Mouse (Mus musculus) adrenal gland, postnatal 36 days (tissue): ENCODE data around the gene Trim16. TPM values are rescaled to one million over a fixed set of nuclear protein-coding genes. Genes with fewer than 3 reads are reported as not detected.

Experiments
- DNase-seq, 2 experiments: peaks; one replicate each; pipeline ENCODE4 v3.0.0; 2021; ENCODE audit warnings: mixed read lengths in 1 of 2
- long read RNA-seq, 2 experiments: library from polyadenylated mRNA; stranded (forward); transcript quantifications; one replicate each; pipeline ENCODE4 v2.0.0; 2021; ENCODE audit warnings: borderline sequencing depth in 2 of 2
- total RNA-seq, 2 experiments: library from RNA; stranded (reverse); gene quantifications; 2 replicates each; pipeline ENCODE4 v1.2.3; 2021

The Trim16 gene
- total RNA-seq = 1 to 10 TPM; 5.8 to 6.6 TPM
- long read RNA-seq, experiment 1, transcript Trim16-201 (6 exons, 3,906 nt) = major isoform, 5 of 9 reads
- long read RNA-seq, experiment 1, partial matches to known transcripts = 0 of 9 reads
- long read RNA-seq, experiment 1, other reads (novel, unspliced or antisense) = 4 of 9 reads
- long read RNA-seq, experiment 2, transcript Trim16-201 (6 exons, 3,906 nt) = major isoform, 7 of 9 reads
- long read RNA-seq, experiment 2, partial matches to known transcripts = 0 of 9 reads
- long read RNA-seq, experiment 2, other reads (novel, unspliced or antisense) = 1 of 9 reads

DNA sequence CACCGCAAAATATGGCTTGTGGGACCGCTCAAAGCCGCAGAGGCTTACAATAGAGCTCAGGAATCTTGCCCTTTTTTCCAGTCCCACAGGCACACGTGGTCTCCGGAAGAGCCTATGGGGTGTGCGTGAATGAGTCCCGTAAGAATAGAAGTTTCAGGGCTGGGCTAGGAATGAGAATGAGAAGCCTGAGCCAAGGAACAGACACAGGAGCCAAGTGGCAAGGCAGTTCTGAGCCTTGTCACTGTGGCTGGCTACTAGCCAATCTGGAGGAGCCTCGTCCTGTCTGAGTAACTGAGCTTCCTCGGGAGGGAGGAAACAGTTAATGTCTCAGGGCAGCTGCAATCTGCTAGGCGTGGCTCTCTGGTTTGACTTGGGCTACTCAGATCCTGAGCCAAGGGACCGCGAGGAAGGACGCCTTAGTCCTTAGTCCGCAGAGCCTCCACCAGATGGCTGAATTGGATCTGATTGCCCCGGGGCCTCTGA is at the start of gene Trim16:
TSS of gene Trim16 (plus strand) at position 173 of the 483 bp plus-strand sequence.
- DNase-seq = peak; percentile 73 to 80

DNA sequence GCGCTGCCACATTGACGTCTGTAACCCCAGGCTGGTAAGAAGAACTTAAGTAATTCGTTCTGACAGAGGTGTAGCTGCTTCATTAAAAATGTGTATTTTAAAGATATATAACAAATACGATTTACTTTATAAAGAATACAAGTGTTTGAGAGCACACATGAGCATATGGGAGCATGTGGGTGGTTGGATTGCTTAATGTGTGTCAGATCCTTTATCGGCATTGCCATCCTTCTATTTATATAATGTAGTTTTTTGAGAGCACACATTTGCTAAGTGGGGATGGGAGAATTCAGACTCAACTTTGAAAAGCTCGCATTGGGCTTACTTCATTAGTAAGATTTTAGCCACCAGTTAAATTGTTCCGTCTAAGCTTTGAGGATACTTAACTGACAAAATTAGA is 43.5 kb upstream of the Trim16 start:
- no peak for DNase-seq

DNA sequence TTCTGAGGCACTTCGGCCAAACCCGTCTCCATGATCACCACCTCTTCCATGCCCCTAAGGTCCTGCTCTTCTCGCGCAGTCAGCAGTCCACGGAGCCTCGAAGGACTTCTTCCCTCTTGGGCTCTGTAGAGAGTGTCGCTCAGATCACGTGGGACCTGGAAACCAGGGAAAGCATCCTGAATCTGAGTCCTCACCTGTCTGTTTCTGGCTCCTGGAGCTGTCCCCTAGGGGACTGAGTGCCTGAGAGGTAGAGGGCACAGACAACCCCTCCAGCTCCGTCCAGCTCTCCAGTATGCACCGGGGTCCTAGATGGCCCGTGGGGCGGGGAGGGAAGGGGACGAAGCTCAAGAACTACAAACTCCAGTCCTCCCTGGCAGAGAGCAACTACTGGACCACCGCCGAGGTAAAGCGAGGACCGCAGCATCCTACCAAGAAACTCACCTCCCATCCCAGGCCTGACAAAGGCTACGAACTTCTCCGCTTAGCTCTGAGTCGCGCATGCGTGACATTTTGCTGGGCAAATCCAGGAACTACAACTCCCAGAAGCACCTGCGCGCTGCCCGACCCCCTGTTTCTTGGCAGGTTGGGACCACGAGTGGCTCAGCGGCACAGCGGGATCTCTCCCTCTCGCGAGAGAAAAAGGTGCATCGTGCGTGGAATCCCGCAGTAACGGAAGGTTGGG is 31.0 kb upstream of the Trim16 start, which contains the start of gene Zfp286:
TSS of gene Zfp286 (minus strand) at position 528 of the 682 bp plus-strand sequence.
- DNase-seq = peak; percentile 77 to 88

GRCm38 (mm10) chr11:62789617-62789936 is 30.5 kb upstream of the Trim16 start:
- DNase-seq = no peak

GRCm38 (mm10) chr11:62804119-62804518 is 15.9 kb upstream of the Trim16 start:
- DNase-seq = no peak

DNA sequence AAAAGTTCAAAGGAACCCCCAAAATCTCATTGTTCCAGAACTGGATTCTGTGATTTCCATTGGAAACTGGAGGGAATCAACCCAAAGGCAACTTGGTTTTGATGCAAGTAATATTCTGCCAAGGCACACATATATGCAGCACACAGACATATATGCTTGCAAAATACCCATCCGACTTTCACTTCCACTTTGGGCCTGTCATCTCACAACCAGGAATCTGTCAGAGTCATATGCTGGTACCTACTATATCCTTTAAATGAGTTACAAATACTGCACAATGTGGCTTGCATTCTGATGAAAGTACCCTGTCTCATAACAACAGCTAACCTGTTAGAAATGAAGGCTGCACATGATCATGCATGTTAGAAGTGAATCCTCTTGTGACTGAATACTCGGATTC is 12.1 kb upstream of the Trim16 start:
- DNase-seq = no peak

- peak in 1 of 2 experiments; percentile 16 for DNase-seq
Measured at GRCm38 (mm10) chr11:62809201-62809600, 10.8 kb upstream of the Trim16 start.

GRCm38 (mm10) chr11:62812268-62812667 is 7.8 kb upstream of the Trim16 start:
- no peak for DNase-seq

- no peak for DNase-seq
Measured at GRCm38 (mm10) chr11:62813497-62813896, 6.5 kb upstream of the Trim16 start.

DNA sequence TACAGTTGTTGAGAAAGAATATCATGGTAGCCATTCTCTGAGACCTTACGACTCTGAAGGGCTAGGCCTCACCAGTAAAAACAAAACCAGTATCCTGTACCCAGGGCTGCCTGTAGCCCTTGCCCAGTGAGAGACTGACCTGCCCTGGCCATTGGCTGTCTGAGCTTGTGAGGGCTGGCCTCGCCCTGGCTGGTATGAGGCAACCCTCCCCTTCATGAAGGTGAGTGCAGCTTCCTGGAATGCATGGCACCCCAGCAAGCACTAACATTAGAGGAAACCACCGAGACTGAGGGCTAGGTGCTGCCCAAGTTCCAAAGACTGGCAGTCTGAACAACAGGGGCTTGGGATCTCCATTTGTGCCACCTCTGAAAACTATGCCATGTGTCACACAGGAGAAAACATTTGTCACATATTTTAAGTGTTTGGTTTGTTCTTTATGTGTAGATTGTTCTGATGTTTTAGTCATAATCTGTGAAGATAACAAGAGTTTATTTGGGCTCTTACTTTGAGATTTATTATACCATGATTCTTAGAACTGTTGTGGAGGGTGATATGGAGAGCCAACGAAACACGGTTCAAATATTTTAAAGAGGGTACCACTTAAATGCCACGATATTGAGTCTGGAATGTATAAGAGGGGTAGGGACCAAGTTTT is 5.9 kb upstream of the Trim16 start:
- no peak for DNase-seq

GRCm38 (mm10) chr11:62814625-62815024 is 5.4 kb upstream of the Trim16 start:
- no peak for DNase-seq

DNA sequence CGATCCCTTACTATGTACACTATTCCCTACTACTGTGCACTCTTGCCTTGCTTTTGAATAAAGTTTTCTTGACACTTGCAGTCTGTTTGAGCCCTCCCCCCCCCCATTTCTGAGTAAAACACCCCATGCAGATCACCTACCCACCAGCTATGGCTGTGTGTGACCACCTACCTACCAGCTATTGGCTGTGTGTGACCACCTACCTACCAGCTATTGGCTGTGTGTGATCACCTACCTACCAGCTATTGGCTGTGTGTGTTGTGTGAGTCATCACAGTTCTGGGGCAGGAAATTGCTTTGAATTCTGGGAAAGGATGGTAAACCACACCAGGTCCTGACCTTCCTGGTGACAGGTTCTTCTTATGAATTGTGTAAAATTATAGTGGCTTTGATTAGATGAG is 4.6 kb upstream of the Trim16 start:
- no peak for DNase-seq

GRCm38 (mm10) chr11:62816591-62816990 is 3.4 kb upstream of the Trim16 start:
- no peak for DNase-seq

- DNase-seq = no peak
Measured at GRCm38 (mm10) chr11:62819059-62819686, 858 bp upstream of the Trim16 start.

GRCm38 (mm10) chr11:62820661-62821437 is 818 bp downstream of the Trim16 start:
- DNase-seq = peak; percentile 15 to 23

DNA sequence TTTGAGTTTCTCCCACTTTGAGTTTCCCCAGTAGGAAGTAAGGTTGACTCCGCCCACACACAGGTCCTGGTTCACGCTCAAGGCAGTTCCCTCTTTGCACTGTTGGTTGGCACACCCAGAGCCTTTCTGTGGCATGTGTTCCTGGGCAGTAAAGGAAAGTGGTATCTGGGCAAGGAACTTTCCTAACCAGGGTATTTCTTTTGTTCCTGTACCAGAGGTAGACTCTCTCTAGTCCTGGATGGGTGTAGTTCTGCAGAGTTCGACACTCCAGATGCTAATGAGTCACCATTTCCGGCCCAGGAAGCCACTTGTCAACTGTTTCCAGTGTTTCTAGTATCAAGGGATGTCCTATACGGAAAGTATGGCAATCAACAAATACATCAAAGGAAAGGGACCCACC is 1.9 kb downstream of the Trim16 start:
- peak; percentile 26 to 27 for DNase-seq

DNA sequence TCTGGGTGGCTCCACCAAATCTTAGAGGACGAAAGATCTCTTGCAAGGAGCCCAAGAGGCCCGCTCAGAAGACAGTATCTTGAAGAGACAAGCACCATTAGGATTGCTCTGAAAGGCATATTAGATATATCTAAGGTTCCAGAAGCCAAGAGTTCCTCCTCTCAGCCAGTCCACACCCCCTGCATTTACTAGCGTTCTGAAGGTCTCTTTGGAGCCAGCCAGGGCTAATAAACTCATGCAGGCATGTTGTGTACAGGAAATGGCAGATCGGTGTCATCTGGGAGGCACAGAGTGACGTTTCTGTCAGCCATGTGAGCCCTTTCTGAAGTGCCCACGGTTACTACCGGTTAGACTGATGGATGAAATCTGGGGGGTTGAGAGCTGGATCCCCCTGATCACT is 4.2 kb downstream of the Trim16 start:
- DNase-seq = no peak

- no peak for DNase-seq
Measured at GRCm38 (mm10) chr11:62825222-62826105, 5.4 kb downstream of the Trim16 start.

DNA sequence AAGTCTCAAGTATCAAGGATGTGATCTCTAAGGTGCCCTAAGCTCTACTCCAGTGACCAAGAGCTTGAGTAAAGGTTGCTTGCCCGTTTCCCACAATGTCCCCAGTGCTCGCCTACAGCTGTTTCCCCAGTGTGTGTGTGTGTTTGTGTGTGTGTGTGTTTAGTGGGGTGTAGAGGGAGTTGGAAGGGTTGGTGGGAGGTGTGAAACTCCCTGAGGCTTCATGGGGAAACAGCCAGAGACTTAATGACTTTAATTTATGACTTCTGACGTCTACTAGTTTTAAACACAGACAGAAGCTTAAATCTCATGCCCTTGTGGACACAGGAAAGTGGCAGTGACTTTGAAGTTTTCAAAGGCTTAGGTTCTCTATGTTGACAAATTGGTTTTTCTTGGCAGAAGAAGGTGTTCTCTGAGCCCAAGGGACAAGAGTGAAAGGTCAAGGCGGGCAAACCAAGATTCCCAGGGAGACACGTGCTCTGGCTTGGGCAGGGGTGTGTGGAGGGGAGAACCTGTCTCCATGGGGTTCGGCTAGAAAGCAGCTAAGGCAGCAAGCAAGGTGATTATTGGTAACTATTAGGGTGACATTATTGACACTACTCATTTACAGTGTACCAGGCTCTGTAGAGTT is 6.2 kb downstream of the Trim16 start:
- peak; percentile 56 to 72 for DNase-seq

DNA sequence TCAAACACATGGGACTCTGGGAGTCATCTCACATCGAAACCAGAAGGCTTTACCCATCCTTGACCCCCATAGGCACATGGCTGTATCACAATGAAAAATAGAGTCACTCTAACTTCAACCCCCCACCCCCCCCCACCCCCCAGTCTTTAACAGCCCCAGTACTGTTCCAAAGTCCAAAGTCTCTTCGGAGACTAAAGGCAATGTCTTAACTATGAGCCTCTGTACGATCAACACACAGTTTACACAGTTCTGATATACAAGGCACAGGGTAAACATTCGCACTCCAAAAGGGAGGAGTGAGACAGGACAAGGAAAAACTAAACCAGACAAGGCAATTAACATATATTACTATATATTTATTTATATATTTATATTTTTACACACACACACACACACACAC is 7.1 kb downstream of the Trim16 start:
- no peak for DNase-seq
